Mouse (Mus musculus) thymus, postnatal 4 days (tissue): Measurements from ENCODE around the gene Ptprs.

Source experiments
- DNase-seq: peaks from one replicate; pipeline ENCODE4 v3.0.0; 2021

The Ptprs gene

DNA sequence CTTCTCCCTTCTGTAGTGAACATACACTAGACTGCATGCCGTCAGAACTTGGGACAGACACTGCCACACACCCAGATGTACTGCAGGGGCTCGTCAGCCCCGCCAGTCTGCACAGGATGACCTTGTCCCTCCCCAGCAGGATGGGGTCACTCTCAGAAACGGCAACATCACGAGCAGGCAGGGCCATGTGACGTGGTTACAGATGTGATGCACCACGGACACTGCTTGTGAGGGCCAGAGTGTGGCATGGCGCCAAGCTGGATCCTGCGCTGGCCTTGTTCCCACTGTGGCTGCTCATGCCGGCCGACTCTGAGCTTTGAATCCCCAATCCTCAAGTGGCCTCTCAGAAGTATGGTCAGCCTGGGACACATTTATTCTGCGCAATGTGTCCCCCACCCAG is 58.0 kb downstream of the Ptprs start:
- DNase-seq: no peak

DNA sequence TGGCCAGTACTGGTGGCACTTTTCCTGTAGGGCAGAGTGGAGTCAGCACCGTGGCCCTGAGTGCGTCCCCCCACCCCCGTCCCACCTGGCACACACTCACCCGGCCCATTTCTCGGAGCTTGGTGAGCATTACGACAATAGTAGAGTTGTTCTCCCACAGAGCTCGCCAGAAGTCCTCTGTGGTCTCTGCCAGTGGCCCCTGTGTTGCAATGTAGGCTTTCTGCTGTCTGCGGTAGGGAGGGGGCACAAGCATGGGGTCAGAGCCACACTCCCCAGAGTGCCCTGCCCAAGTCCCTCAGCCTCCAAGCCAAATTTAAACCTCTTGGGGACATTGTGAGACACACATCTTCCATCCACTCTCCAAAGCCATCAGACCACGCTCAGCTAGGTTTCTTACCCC is 61.5 kb downstream of the Ptprs start:
- DNase-seq: no peak

DNA sequence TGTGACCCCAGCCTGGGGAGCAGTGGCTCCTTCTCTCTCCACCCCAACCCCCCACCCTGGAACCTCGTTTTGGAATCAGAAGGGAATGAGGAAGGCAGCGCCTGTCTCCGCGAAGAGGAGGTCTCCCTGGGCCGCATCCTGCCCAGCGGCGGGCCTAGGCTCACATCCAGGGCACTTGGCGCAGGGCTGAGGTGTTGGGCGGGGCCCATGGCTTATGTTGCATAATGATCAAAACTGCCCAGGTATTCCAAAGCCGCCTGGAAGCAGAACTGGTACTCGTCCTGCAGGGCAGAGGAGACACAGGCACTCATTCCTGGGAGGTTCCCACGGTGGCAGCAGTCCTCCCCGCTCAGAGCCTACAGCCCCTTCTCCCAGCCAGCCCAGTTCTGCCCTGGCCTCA is 63.2 kb downstream of the Ptprs start:
- DNase-seq: no peak

DNA sequence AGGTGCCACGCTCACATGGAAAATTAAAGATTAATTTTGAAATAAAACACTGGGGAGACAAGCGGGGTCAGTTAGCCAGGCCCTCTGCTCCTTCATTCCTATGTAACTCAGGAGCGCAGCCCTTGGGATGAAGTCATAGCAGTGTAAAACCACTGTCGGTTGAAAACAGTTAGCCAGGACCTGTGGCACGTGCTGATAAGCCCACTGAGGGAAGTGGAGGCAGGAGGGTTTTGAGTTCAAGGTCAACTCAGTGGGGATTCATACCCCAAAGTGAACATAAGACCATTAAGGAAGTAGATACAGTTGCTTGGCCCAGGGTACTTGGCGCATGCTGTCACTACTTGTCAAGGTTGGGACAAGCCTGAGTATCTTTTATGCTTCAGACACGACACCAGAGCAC is 64.8 kb downstream of the Ptprs start:
- DNase-seq: no peak

DNA sequence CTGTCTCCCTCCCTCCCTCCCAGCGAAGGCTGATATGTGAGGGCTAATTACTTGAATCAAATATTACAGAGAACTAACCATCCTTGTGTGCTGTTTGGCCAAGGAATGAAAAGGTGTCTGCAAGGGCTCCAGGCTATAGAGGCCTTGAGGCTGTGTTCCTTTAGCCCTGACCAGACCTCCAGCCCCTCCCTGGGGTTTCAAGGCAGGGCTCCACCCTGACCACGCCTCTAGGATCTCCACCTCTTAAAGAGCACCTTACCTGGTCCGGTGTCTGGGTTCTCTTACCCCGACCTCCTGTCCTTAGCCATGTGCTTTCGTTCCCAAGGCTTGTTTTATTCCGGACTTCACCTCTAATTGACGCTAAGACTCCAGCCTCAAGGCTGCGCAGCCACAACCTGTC is 66.5 kb downstream of the Ptprs start:
- DNase-seq: no peak

DNA sequence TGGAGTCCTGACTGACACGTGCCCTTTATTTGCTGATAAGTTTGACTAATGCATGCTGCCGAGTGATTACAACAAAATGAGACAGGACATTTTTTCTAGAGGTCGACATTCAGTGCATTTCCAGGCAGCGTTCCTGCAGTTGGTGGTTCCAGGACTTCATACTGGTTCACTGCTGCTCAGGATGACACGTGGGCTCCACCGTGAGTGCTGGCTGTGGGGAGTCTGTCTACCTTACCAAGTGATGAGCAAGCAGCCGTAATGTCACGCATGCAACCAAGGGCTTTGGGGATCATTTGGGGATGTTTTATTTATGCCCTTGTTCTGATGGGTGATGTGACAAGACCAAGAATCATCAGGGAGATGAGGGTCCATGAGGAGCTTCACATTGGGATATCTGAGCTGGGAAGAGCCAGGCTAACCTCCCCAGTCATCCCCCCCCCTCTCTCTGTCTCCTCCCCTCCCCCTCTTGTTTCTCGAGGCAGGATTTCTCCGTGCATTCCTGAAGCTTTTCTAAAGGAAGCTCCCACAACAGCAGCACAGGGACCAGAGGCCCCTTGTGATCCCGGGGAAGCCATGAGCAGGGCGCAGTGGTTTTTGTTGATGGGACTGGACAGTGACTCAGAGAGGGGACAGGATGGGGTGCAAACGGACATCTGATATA is 67.2 kb downstream of the Ptprs start:
- no peak for DNase-seq

DNA sequence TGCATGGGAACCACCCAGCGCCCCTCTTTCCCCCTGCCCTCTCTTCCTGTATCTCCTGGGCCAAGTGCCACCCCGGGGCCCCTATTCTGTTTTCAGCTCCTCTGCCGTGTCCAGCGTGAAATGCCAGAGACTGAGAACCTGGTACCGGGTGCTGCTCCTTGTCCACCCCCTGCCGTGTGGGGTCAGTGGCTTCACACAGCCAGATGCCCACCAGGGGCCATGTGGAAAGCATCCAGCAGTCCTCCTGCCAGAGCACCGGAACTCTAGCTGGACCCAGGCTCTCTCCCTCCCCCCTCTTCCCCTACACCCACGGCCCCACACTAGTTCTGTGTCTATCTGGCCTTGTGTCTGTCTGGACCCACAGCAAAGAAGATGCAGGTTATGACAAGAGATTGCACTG is 68.9 kb downstream of the Ptprs start:
- no peak for DNase-seq

DNA sequence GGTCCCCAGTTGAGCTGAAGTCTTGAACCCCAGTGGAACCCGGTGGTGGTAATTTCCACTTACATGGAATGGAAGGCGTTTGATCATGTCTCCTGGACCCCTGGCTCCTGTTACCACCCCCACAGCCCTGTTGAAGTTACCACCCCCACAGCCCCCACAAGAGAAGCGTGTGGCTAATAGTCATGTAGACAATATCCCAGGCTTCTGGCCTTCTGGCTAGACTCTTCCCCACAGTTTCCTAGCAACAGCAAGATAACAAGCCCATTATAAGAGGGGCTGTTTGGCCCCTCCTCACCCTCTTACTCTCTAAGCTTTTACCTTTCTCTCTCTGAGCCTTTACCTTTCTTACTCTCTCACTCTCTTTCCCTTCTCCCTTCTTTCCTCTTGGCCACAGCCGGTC is 69.4 kb downstream of the Ptprs start:
- no peak for DNase-seq

DNA sequence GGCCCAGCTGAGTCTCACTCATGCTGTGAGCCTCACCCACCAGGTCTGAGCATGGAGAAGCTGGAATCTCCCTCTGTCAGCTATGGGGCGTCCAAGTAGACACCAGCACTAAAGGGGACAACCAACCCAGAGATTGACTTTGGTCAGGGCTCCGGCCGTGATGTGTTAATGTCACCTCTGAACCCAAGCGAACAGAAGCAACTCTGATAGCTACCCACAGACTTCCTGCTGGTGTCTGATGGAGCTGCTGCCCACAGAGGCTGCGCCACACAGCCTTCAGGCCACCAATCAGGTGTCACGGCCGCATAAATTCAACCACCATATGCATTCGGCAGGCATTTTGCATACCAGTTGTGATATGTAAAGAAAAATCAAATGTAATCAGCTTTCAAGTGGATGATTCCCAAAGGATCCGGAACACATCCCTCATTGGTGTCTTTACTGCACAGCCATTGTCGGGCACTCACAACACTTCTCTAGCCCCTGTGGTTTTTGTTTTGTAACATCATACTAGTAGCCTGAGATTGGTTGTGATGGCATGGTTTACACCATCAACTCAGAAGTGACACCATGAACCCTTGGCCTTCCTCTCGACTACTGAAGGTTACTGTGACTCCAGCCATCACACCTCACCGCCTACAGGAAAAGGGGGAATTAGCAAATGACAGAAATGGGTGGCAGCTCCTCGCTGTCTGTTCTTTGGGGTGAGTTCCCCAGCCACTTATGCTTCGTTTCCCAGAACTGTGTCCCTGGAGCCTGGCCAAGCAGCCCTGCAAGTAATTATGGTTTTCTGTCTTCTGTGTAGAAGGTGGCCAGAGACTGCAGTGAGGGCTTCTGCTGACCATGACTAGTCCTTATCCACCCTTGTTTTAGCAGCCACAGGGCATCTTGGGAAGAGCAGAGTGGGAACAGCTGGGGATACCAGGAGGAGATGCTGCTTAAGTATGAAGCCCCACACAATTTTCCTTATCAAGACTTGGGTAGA is 70.1 kb downstream of the Ptprs start:
- no peak for DNase-seq

DNA sequence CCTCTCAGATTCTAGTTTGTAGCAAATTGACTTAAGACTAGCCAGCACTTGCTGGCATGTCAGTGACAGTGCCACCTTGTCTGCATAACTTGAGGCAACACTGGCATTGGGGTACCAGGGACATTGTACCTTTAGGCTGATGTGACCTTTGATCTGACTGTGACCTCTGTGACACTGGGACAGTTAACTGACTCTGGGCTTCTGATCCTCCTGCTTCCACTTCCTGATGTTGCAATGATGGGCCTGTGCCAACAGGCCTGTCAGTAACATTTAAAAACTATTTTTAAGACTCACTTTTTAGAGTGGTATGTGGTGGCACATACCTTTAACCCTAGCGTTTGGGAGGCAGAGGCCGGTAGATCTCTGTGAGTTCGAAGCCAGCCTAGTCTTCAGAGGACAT is 70.9 kb downstream of the Ptprs start:
- DNase-seq: no peak

DNA sequence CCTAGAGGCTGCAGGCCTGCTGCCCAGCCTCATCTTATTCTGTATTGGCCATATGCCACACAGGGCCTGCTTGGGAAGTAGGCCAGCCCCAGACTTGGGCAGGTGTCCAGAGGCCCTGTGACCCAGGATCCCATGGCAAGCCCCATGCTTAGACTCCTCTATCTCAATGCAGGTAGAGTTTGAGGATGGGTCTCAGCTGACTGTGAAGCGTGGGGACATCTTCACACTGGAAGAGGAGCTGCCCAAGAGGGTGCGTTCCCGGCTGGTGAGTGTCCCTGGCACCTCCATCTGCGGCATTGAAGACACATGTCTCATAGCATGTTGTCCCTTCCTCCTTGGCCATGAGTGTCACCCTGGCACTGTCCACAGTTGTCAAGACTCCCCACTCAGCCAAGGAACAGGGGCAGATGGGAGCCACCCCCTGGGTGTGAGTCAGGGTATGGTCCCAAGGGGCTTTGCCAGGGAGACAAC is 75.2 kb downstream of the Ptprs start:
- no peak for DNase-seq

DNA sequence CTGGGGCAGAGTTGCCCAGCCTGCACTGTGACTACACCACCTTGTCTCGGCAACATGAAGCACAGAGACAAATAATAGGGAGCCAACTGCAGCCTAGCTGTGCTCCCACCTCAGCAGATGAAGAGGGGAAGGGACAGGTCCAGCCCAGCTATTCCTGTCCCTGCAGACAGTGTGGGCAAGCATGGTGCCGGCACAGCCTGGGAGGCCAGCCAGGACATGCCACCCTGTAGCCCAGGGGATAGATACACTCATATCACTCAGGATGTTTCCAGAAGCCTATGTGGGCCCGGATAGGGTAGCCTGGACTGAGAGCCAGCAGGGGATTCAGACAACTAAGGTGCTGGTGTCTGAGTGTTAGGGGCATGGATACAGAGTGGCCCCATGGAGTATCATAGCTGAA is 76.1 kb downstream of the Ptprs start:
- DNase-seq: no peak

DNA sequence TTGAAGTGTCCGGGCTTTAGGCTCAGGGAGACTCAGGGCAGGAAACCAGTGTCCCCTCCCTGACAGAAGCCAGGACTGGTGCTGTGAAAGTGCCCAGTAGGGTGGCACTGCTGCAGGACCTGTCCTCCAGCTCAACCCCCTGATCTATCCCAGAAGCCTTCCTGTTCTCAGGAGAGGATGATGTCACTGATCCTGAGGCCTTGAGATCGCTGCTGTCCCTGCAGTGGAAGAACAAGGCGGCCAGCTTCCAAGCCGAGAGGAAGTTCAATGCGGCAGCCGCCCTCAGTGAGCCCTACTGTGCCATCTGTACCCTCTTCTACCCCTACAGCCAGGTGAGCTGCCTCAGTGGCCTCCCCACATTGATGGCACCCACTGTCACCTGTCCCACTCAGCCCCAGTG is 80.2 kb downstream of the Ptprs start:
- no peak for DNase-seq

DNA sequence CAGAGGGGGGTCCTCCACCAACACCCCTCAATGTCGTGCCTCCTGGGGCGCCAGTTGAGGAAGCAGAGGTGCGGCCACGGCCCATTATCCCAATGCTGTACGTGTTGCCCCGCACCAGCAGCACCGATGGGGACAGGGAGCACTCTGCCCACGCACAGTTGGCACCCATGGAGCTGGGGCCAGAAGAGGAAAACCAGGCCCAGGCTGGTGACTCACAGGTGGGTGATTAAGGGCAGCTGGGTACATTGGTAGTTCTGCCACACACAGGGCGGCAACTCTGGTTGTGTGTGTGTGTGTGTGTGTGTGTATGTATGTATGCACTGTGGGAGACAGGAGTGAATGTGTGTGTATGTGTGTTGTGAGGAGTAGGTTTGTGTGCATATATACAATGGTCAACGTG is 82.4 kb downstream of the Ptprs start:
- no peak for DNase-seq

DNA sequence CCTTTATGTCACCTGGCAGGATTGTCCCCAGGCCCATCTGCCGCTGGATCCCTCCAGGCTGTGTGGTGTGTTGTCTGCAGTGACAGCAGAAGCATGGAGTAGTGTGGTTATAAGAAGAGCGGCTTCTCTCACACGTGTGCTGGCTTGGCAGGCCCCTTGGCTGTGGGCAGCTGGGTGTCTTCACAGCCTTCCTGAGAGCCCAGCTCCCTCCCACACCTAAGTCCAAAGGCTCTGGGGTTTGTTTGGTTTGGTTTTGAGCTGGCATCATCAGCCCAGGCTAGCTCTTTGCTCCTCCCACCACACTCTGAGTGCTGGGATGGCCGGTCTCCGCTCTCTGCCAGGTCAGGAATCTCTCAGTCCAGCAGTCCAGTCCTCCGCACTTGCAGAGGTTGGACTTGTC is 83.0 kb downstream of the Ptprs start:
- no peak for DNase-seq

DNA sequence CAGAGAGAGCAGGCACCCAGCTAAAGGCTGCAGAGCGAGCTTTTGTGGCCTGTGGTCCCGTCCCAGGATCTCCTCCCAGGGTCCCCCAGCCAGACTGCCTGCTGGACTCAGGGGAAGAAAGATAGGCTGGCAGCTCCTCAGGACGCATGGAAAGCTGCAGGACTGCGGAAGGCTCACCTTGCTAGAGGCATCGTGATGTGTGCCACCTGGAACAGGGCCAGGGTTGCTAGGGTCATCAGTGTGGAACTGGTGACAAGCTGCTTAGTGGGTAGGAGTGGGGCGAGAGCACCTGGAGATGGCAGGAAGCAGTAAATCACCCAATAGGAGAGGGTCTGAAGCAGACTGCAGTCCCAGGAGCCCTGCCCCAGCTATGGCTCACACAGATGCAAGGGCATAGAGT is 88.7 kb downstream of the Ptprs start:
- DNase-seq: no peak

DNA sequence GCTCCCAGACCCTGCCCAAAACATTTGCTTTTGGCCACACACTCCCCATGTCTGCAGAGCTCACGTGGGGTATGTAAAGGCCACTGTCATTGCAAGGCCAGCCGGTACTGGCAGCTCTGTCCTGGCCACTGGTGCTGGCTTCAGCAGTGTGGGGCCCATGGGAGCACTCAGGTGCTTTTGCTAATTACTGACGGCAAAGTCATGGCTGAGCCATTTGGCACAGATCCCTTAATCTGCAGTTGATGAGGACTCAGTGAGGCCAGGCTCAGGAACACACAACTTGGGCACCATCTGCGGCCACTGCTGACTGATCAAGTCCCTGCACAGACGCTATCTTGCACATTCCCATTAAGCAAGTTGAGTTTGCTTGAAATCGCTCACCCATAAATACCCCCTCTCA is 91.4 kb downstream of the Ptprs start:
- DNase-seq: no peak

DNA sequence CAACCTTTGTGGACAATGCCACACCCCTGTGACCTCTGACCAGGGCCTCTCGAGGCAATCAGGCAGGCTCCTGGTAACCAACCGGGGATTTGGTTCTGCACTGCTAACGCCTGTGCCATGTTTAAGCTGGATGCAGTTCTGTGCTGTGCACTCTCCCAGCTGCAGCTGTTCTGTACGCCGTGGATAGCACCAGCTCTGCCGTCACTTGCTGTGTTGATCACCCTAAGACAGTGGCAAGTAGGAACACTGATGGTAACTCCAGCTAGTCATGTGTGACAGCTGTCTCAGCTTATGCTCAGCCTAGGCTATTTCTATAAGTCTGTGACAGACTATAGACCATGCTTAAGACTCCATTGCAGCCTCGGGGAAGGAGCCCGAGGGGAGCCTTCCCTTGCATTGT is 93.3 kb downstream of the Ptprs start:
- DNase-seq: no peak

DNA sequence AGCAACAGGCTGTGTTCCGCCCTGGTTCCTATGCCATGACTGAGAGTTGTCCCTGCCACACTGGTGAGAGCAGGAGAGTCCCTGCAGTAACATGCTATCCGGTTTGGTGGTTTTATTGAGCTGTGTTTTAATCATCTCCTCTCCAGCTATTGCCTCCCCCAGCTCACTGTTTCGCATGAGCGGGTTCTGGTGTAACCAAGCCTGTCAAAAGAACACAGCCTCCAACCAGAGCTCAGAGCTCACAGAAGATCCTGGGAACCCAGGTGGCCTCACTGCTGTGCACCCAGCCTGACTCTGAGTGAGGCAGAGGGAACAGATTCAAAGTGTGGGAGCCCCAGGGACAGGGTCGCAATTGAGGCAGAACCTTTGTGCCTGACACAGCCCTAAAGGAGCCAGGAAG is 95.1 kb downstream of the Ptprs start:
- no peak for DNase-seq

DNA sequence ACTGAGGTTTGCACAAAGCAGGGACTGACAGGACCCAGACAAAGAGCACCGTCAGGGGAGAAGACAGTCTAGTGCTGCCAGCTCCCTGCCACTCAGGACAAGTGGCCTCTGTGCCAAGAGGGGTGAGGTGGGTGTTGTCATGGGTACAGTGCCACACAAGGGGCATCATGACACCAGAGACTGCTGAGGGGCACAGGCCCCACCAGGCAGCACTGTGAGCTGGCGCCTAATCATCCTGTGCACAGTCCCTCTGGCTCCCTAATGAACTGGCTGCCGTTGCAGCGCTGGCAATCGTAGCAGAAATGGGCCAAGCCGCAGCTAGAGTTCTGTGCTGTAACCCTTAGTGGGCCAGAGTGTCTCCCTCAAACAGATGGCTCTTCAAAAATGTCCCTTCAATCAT is 96.0 kb downstream of the Ptprs start:
- no peak for DNase-seq

DNA sequence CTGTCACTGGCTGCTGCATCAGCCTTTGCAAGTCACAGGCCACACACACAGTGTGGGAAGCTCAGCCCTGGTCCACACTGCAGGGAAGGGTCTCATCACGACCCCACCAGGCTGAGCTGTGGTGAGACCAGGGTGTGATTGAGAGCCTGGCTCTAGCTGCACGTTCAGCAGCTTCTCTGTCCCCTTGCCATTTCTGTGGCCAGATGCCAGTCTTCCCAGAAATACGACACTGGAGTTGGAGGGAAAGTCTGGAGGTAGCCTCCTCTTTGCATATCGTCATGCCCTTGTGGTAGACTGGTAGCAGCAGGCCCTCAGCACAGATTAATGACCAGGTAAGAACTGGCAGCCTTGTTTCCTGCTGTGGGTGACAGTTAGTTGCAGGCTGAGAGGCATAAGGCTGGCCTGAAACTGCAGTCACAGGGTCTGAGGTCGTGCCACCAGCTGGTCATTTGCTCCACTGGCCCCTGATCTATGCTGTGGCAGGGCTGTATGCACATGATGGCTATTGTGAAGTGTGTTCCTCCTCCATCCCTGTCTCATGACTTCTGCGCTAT is 96.9 kb downstream of the Ptprs start:
- no peak for DNase-seq

DNA sequence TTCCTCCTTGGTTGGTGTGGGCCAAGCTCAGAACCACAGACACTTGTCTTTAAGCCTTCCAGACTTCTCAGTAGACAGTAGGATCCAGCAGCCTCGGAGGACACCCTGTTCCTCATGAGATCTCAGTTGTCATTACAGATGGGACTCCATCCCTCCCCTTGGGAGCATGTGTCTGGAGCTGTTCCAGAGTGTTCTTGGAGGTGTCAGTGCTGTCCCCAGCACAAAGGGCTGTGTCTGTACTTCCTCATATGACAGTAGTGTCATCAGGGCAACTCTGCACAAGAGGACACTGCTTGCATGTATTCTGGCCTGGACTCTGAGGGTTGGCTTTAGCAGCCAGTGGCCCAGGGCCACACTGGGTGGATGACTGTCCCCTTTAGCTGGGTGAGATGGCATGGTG is 101.4 kb downstream of the Ptprs start:
- no peak for DNase-seq

DNA sequence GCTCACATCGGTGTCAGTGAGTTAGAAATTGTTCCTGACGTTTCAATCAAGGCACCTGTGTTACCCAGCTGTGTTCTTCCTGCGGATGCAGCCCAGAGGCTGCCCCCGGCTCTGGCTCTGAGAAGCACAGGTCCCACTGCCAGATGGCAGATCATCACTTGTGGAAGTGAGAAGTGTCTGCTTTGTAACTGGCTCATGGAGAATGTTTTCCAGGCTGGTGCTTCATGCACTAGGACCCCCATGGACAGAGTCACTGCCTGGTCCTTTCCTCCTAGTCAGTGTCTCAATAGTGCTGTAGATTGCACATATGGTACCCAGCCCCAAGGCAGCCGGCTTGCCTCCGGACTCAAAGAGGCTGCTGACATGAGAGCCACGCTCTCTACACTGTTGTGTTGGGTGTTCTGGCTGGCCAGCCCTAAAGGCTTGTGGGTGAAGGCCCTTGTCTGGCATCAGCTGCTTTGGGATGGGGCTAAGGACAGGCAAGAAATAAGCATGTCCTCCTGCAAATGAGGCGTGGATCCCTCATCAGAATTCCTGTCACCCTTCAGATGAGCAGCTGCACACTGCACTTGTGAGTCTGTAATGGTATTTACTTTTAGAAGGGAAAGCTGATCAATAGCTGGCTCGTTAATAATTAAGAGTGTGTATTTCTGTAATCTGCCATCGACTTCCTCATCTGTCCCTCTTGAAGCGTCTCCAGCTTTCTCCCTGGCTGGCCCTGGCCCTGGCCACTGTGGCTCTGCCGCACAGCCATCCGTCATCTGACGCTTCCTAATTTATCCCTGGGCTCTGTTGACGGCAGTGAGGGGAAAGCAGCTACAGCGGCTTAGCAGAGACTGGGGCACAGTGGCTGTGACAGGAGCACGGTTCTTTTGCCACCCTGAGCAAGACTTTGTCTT is 102.9 kb downstream of the Ptprs start:
- no peak for DNase-seq
